Mouse (Mus musculus) thymus, adult 2 months (tissue): Measurements from ENCODE around the gene Hexdc. TPM values are rescaled to one million over a fixed set of nuclear protein-coding genes. Genes with fewer than 3 reads are reported as not detected.
A peak's percentile ranks its signal among the peaks of the same experiment; 100 is the strongest.

ENCODE experiments used
- DNase-seq: peaks from one replicate; pipeline ENCODE4 v3.0.0; 2021
- H3K27ac ChIP-seq: fragments of 200-500 bp; 2 replicates; pipeline ENCODE4 v1.5.1; 2012; ENCODE audit warnings: low read length, control low read depth; ENCODE audit not compliant: control insufficient read depth, insufficient read depth
- H3K27me3 ChIP-seq: fragments of 200-500 bp; 2 replicates; pipeline ENCODE4 v1.6.1; 2012; ENCODE audit warnings: mild to moderate bottlenecking, low read length, moderate library complexity, mixed read lengths; ENCODE audit not compliant: control insufficient read depth, insufficient read depth
- H3K36me3 ChIP-seq: fragments of 200-500 bp; 2 replicates; pipeline ENCODE4 v1.6.1; 2012; ENCODE audit warnings: mild to moderate bottlenecking, low read length, moderate library complexity; ENCODE audit not compliant: control insufficient read depth, insufficient read depth
- H3K4me1 ChIP-seq: fragments of 200-500 bp; replicated peaks from 2 replicates; pipeline ENCODE4 v1.6.1; 2012; ENCODE audit warnings: low read length; ENCODE audit not compliant: control insufficient read depth, insufficient read depth
- H3K4me3 ChIP-seq: fragments of 200-500 bp; 2 replicates; pipeline ENCODE4 v1.5.1; 2012; ENCODE audit warnings: mild to moderate bottlenecking, low read length, control low read depth, moderate library complexity; ENCODE audit not compliant: control insufficient read depth, insufficient read depth
- CTCF ChIP-seq: fragments of 200-500 bp; IDR thresholded peaks from 2 replicates; pipeline ENCODE4 v1.5.1; 2012; ENCODE audit warnings: mild to moderate bottlenecking, control low read depth, low read length, moderate library complexity, borderline replicate concordance; ENCODE audit not compliant: control insufficient read depth, poor library complexity, insufficient read depth; ENCODE audit errors: extremely low read depth
- POLR2A ChIP-seq: fragments of 200-500 bp; IDR thresholded peaks from 2 replicates; pipeline ENCODE4 v1.6.1; 2012; ENCODE audit warnings: mild to moderate bottlenecking, low read length, control low read depth, moderate library complexity; ENCODE audit not compliant: control insufficient read depth, poor library complexity, insufficient read depth; ENCODE audit errors: extremely low read depth
- WGBS: fragments of 180-500 bp; shearing (Covaris S2); methylation state at CpG from one replicate; pipeline ENCODE4 v1.1.7; 2018; 5-methylcytosine and 5-hydroxymethylcytosine counted together
- polyA plus RNA-seq: library from polyadenylated mRNA; depleted of rRNA; stranded (reverse); fragments of >200 nt; gene quantifications from 2 replicates; pipeline ENCODE4 v1.2.3, GENCODE M21; 2012

The Hexdc gene
- polyA plus RNA-seq, 1 experiment = 15.0 TPM

DNA sequence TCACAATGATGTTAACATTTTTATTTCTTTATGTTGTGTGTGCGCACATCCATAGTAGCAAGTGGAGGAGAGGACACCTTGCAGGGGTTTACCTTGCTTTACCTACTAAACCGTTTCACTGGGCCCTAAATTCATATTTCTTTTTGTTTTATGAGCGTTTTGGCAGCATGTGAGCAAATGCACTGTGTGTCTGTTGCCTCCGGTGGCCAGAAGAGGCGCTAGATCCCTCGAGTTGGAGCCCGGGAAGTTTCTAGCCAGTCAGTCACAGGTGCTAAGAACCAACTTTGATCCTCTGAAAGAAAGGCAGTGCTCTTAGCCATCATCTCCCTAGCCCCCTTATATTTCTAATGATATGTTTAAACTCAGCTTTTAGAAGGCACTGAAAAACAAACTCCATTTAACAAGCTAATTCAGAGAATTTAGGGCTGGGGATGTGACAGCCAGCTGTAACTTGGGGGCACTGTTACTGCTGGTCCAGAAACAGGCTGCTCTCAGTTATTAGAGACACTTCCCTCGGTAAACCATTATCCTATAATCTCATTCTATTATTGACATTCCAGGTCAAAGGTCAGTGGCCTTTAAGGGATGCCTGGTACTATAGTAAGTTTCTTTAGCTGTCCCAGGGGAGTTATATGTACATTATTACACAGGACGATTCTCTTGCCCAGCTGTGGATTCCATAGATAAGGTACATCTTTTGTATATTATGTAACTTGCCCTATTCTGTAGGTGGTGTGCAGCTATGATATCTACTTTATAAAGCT, 31.4 kb downstream of the Hexdc start:
- Histone ChIP-seq H3K27ac (peak overlapping the region; percentile 44; the same call in 1 of the 2 replicates), H3K36me3 (peaks cover 5% of the 10 kb centered on the region; the same call in 1 of the 2 replicates), H3K4me1 (peaks cover 5% of the 10 kb centered on the region), H3K4me3 (no peak overlapping the region), H3K27me3 (no peaks in the 10 kb centered on the region)
- TF ChIP-seq CTCF (peak; percentile 68; the same call in 1 of the 2 replicates), POLR2A (no peak)
- 33% methylated on average over 9 of the region's 9 CpGs for WGBS
- peak; percentile 78 for DNase-seq

DNA sequence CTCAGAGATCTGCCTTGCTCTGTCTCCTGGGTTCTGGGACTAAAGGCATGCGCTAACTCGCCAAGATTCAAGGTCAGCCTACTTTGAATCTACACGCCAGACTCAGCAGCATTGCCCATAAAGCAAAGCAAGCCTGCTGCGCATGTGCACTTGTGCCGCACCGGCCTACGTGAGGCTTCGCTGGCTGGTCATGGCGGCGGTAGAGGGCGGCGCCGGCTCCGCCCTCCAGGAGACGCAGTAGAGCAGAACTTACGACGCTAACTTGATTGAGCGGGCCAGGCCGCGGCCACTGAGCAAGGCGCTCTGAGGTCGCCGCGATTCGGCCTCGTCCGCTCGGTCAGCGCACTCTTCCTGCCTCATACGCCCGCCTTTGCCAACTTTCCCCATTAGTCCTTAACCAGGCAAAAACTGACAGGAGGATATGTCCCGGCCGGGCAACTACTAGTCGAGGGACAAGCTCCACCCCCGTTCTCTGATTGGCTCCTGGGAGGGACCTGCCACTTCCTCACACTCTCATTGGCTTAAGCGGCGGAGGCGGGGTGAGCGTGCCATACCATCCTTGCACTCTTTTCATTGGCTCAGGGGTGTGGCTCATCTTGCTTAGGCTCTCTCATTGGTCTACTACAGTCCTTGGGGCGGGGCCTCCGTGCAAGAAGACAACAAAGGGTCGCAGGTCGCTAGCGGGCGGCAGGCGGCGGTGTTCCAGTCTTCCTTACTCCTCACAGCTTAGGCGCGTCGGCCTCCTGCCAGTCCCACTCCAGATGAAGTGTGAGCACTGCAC, 32.5 kb downstream of the Hexdc start, which contains the start of gene Narf:
TSS of gene Narf (plus strand) at position 690 of the 781 bp plus-strand sequence.
- peak; percentile 99 for DNase-seq
- TF ChIP-seq CTCF (peak; percentile 51), POLR2A (peak; percentile 85; the same call in 1 of the 2 replicates)
- under 1% methylated on average over 50 of the region's 50 CpGs for WGBS
- Histone ChIP-seq H3K4me1 (peaks cover 7% of the 10 kb centered on the region), H3K27me3 (no peaks in the 10 kb centered on the region), H3K4me3 (peak within 1 kb of the TSS; percentile 96), H3K27ac (peak within 1 kb of the TSS; percentile 81), H3K36me3 (peaks cover 12% of the 10 kb centered on the region; the same call in 1 of the 2 replicates)

DNA sequence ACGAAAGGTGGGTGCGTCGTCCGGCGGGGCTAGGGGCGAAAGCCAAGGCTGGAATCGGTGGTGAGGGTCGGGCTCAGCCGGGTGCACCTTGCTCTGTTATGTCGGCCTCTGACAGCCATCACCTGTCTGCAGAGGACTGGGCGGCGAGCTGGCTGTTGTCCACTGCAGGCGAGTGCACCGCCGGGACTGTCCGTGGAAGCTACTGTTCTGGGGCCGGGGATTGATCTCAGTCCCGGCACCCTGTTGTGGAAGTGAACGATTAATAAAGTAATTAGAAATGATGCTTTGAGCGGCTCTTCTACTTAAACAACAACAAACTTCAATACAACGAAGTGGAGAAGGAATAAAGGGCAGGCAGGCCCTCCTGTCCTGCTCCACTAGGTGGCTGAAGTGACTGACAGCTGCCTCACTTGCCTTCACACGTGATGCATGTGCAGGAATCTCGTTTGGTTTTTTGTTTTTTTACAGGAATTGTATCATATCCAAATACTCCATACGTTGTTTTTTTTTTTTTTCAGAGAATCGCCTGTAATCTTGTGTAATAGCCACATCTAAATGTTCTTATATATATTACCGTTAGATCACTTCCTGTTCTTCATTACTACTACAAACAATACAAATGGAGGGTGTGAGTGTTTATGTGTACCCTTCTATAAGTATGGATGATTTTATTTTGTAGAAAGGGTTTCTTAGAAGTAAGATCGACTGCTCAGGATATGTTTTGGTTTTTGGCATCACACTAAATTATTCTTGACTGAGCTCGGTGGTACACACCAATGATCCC, 33.3 kb downstream of the Hexdc start:
- 1% methylated on average over 28 of the region's 28 CpGs for WGBS
- H3K27me3 ChIP-seq = no peaks in the 10 kb centered on the region
- TF ChIP-seq POLR2A (no peak), CTCF (no peak; the same call in 1 of the 2 replicates)
- peaks cover 9% of the 10 kb centered on the region for H3K4me1 ChIP-seq
- peak overlapping the region; percentile 79 for H3K27ac ChIP-seq
- DNase-seq = no peak
- H3K36me3 ChIP-seq = peaks cover 20% of the 10 kb centered on the region
- H3K4me3 ChIP-seq = peak overlapping the region; percentile 96

DNA sequence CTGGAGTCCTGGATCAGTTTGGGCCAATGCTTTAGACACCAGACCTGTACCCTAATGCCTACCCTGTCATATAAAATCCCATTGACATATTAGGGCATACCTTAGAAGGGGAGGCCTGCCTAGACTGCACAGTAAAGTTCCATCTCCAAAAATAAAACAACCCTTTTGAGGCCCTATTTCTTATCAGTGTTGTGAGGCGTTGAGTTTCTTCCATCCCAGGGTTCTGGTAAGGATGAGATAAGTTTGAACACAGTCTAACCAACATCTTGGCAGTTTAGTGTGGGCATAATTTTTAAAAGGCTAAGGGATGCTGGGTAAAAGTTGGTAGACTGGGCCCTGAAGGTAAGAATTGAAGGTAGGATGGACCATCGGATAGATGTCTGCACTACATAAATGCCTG, 35.4 kb downstream of the Hexdc start:
- TF ChIP-seq CTCF = no peak
- no peak for TF ChIP-seq POLR2A
- Histone ChIP-seq H3K4me1 (peaks cover 9% of the 10 kb centered on the region), H3K36me3 (peaks cover 38% of the 10 kb centered on the region), H3K27ac (no peak overlapping the region), H3K4me3 (no peak overlapping the region), H3K27me3 (no peaks in the 10 kb centered on the region)
- DNase-seq = no peak
- WGBS = 96% methylated on average over 2 of the region's 2 CpGs

DNA sequence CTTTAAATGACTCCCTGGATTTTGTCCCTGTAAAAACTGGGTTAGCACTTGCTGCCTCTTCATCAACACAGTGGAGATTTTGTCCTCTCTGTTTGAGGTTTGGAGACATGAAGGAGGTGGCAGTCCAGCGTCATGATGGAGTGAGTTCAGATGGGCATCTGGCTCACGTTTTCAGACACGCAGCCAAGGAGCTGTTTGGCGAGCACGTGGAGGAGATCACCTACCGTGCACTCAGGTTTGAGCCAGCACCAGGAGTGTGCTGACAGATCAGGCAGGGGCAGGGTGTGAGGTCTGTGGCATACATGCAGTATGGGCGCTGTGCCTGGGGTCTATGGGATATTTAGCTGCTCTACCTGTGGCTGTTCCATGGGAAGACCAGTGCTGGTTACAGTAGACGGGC, 46.0 kb downstream of the Hexdc start:
- WGBS = 98% methylated on average over 8 of the region's 8 CpGs
- TF ChIP-seq POLR2A (no peak), CTCF (no peak)
- H3K4me3 ChIP-seq = no peak overlapping the region
- no peak for DNase-seq
- no peak overlapping the region for H3K27ac ChIP-seq
- H3K36me3 ChIP-seq = peaks cover 96% of the 10 kb centered on the region
- no peaks in the 10 kb centered on the region for H3K27me3 ChIP-seq
- no peaks in the 10 kb centered on the region for H3K4me1 ChIP-seq
